ENCODE assay signal across 22 mouse cellular contexts in the genomic region with DNA sequence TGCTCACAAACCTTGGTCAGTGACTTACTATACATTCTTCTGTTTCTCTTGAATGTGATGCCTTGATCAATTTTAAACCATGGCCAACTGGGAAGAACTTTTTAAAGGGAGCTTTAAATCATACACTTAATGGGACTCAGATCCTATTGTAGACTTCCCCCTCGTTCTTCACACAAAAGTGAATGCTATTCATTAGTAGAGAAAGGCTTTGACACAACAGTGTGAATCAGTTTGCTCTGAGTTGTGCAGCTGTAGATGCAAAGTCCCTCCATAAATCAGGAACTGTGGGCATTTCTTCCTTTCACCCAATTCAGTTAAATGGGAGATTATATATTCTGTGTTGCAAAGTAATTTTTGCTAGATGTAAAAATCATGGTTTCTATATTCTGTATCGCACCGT.
A peak's percentile ranks its signal among the peaks of the same experiment; 100 is the strongest.
DNase-seq lines count a peak whose midpoint lies in the region; ATAC-seq lines count a peak whose summit lies in the region.
"Had no signal": no experiment of that assay in that cellular context is flagged by ENCODE, and none has a peak within 500 bp of the region (broad histone marks: within the 10 kb centered on the region; RNA-seq: fewer than 3 reads in every experiment).

No protein-coding gene starts in this region.

- no peak overlapping the region for H3K27ac ChIP-seq in neural tube, embryonic 11.5 days (ENCODE audit: low read depth, low read length)
- no peak overlapping the region for H3K27ac ChIP-seq in neural tube, embryonic 15.5 days (replicated peaks)
- H3K27ac ChIP-seq in neural tube, embryonic 12.5 days: no peak overlapping the region

- no peaks in the 10 kb centered on the region for H3K36me3 ChIP-seq in neural tube, embryonic 11.5 days (ENCODE audit: control insufficient read depth, insufficient read depth, low read length)
- H3K36me3 ChIP-seq in neural tube, embryonic 15.5 days: no peaks in the 10 kb centered on the region
- H3K36me3 ChIP-seq in neural tube, embryonic 12.5 days: no peaks in the 10 kb centered on the region
- H3K36me3 ChIP-seq: G1E had no signal

- DNase-seq in embryo, embryonic 10.5 days (ENCODE audit: low spot score): peak; percentile 13
- no peak for DNase-seq in embryo, embryonic 10 days (ENCODE audit: low spot score)
- no peak for DNase-seq in neural tube, embryonic 11.5 days (ENCODE audit: low spot score)
- no peak for DNase-seq in neural tube, embryonic 10.5 days (ENCODE audit: extremely low spot score, low spot score)
- peak; percentile 12 for DNase-seq in mesoderm, embryonic 11.5 days (ENCODE audit: low read depth, low spot score)
- DNase-seq in thymus, postnatal 10 days (ENCODE audit: low spot score in 2 of 2): no peak
- DNase-seq: adrenal gland, adult 2 months; adrenal gland, adult 8-10 months; adrenal gland, postnatal 10 days; adrenal gland, postnatal 14 days; adrenal gland, postnatal 25 days; adrenal gland, postnatal 36 days; B cell, adult 2 months; cerebellum, adult 11 months; cerebellum, adult 11-12 months had no signal

- H3K9ac ChIP-seq in neural tube, embryonic 11.5 days (ENCODE audit: low read length): no peak overlapping the region
- no peak overlapping the region for H3K9ac ChIP-seq in neural tube, embryonic 15.5 days (replicated peaks)
- H3K9ac ChIP-seq in neural tube, embryonic 12.5 days: no peak overlapping the region

- H3K9me3 ChIP-seq in neural tube, embryonic 11.5 days (ENCODE audit: control insufficient read depth, low read length): no peaks in the 10 kb centered on the region
- H3K9me3 ChIP-seq in neural tube, embryonic 15.5 days (replicated peaks): no peaks in the 10 kb centered on the region
- no peaks in the 10 kb centered on the region for H3K9me3 ChIP-seq in neural tube, embryonic 12.5 days
- H3K9me3 ChIP-seq: G1E had no signal

- H3K4me1 ChIP-seq in neural tube, embryonic 11.5 days (ENCODE audit: control insufficient read depth, insufficient read depth, low read length): no peaks in the 10 kb centered on the region
- no peaks in the 10 kb centered on the region for H3K4me1 ChIP-seq in neural tube, embryonic 15.5 days
- no peaks in the 10 kb centered on the region for H3K4me1 ChIP-seq in neural tube, embryonic 12.5 days

- no peak overlapping the region for H3K4me2 ChIP-seq in neural tube, embryonic 11.5 days (ENCODE audit: low read depth)
- H3K4me2 ChIP-seq in neural tube, embryonic 15.5 days: no peak overlapping the region
- H3K4me2 ChIP-seq in neural tube, embryonic 12.5 days (replicated peaks): no peak overlapping the region

- no peaks in the 10 kb centered on the region for H3K27me3 ChIP-seq in neural tube, embryonic 11.5 days (ENCODE audit: control insufficient read depth, insufficient read depth, low read length)
- H3K27me3 ChIP-seq in neural tube, embryonic 15.5 days (replicated peaks): no peaks in the 10 kb centered on the region
- H3K27me3 ChIP-seq in neural tube, embryonic 12.5 days (replicated peaks): no peaks in the 10 kb centered on the region
- H3K27me3 ChIP-seq: CH12.LX, Patski had no signal

- ATAC-seq in neural tube, embryonic 11.5 days (ENCODE audit: insufficient read depth, low FRiP score, low TSS enrichment): peak; percentile 71
- ATAC-seq in neural tube, embryonic 15.5 days (ENCODE audit: low FRiP score): no peak
- peak; percentile 77; the same call in 1 of the 2 replicates for ATAC-seq in neural tube, embryonic 12.5 days (ENCODE audit: low FRiP score, low read depth)
- ATAC-seq: activated CD4-positive, CD25-positive, alpha-beta regulatory T cell, adult 4 months; CD4-positive, CD25-positive, alpha-beta regulatory T cell, adult 4 months; Patski had no signal

- WGBS in neural tube, embryonic 11.5 days: 47% methylated on average over 3 of the region's 3 CpGs
- WGBS in neural tube, embryonic 15.5 days: 39% methylated on average over 3 of the region's 3 CpGs
- WGBS in neural tube, embryonic 12.5 days: 38% methylated on average over 3 of the region's 3 CpGs

- no peak overlapping the region for H3K4me3 ChIP-seq in neural tube, embryonic 11.5 days (ENCODE audit: low read depth, low read length)
- no peak overlapping the region for H3K4me3 ChIP-seq in neural tube, embryonic 15.5 days (replicated peaks)
- H3K4me3 ChIP-seq in neural tube, embryonic 12.5 days: no peak overlapping the region

Comparison
In these comparisons a context has a peak if more than half of its experiments do, and no peak if none do; other contexts are left out.
1. DNase-seq: peak in embryo, embryonic 10.5 days (single experiment) and mesoderm, embryonic 11.5 days (single experiment); none in embryo, embryonic 10 days (single experiment), neural tube, embryonic 11.5 days (single experiment), neural tube, embryonic 10.5 days (single experiment) and thymus, postnatal 10 days (0 of 2).